Mouse (Mus musculus) olfactory bulb, adult 2 months (tissue): ENCODE data around the gene Platr17.

Experiments used
- CTCF ChIP-seq: fragments of 200-500 bp; IDR thresholded peaks from 2 replicates; pipeline ENCODE4 v1.5.1; 2012; ENCODE audit warnings: low read depth, mild to moderate bottlenecking, low read length, moderate library complexity; ENCODE audit not compliant: insufficient read depth
- POLR2A ChIP-seq: fragments of 200-500 bp; IDR thresholded peaks from 2 replicates; pipeline ENCODE4 v1.6.1; 2012; ENCODE audit warnings: mild to moderate bottlenecking, low read depth, low read length, moderate library complexity; ENCODE audit not compliant: insufficient read depth

DNA sequence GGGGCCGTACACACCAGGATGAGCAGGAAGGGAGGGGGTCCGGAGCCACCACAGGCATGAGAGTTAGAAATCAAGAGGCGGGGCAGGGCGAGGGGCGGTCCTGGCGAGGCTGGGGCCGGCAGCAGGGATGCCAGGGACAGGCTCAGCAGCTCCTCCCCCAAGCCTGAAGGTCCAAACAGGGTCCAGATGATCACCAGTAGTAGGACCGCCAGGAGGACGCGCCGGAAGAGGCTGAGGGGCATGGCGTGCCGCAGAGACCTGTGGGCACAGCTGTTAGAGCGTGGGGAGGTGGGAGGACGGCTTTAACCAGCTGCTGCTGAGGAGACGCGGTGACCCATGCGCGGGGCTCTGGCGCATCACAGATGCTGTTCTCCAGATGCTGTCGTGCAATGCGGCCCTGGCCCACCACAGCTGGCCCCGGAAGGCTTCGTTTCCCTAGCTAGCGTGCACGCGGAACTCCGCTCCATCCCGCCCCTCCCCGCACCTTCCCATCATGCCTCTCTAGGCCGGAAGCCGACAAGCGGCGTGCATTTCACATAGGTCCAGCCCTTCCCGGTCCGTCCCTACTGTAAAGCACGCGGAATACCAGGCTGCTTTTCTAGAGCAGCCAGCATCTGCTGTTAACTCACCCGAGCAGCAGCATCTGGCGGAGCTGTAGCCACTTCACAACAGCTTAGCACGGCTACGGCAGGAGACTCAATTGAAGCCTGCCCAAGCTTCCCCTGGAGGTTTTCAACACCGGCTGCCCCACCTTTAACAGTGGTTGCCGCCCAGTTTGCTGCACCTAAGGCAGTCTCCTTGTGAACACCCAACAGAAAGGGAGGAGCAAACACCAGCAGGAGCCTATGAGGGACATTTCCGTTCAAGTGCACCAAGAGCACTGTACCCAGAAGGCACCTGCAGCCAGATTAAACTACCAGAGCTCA lies 46.3 kb downstream of the Platr17 start, which contains the start of gene B3galt4:
- TF ChIP-seq POLR2A = peak; percentile 72
- no peak for TF ChIP-seq CTCF
